Mouse (Mus musculus): ENCODE measurements at regions not wholly inside any gene's neighbourhood (a gene's known extent, or its start where the extent isn't known, plus 50 kb on each side); places are given as distances from the start of the nearest gene placed in this dataset.

DNA sequence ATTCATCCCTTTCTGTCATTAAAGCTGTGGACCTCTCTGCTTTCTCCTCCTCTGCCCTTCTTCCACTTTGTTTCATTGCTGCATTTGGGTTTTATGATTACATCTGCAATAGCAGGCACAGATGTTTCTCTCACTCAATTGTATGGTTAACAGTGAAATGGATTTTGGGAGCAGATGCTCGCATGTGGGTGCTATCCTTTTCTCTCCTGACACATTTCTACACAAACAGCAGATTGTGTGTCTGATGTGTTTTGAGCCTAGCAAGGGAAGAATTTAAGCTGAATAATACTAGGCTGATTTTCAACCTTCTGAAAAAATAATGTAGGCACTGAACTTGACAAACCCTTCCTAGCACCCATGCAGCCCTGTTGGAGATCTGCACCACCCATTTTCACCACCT lies 56.9 kb upstream of the Ldoc1 start:
- peak; percentile 11 to 22 for DNase-seq (ENCODE audit: extremely low spot score in 1 of 2, low spot score in 1 of 2)

DNA sequence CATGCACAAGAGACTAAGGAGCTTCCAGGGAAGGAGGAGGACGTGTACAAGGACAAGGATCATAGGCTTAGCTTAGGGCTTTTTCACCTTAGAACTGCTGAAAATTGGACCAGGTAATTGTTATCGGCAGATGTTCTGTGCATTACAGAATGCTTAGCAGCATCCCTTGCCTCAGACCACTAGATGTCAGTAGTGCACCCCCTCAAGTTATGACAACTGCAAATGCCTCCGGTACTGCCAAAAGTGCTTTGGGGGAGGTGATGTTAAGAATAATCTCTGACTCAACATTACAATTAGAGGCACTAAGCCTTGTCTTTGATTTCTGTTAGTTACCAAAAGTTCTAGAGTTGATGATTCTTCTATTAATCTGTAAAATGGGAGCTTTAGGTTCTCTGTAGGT lies 56.2 kb upstream of the Ldoc1 start:
- DNase-seq (ENCODE audit: extremely low spot score in 1 of 2, low spot score in 1 of 2) = peak; percentile 3 to 63
